Mouse (Mus musculus) natural killer cell, adult 2 months (primary cell): ENCODE results near the gene Zfp651.

ENCODE experiments used
- DNase-seq, 2 experiments: peaks; one replicate each; pipeline ENCODE4 v3.0.0; 2022; ENCODE audit warnings: low spot score in 2 of 2

Zfp651 gene

GRCm38 (mm10) chr9:121810081-121810821 is 51.1 kb downstream of the Zfp651 start:
- no peak for DNase-seq

- no peak for DNase-seq
Observed at GRCm38 (mm10) chr9:121815183-121815582, 56.1 kb downstream of the Zfp651 start.

GRCm38 (mm10) chr9:121819073-121819770 is 60.1 kb downstream of the Zfp651 start:
- no peak for DNase-seq

GRCm38 (mm10) chr9:121819771-121820471 is 60.8 kb downstream of the Zfp651 start:
- DNase-seq: no peak

- DNase-seq: no peak
Observed at GRCm38 (mm10) chr9:121820765-121821164, 61.6 kb downstream of the Zfp651 start.
